Mouse (Mus musculus): ENCODE results near the gene Slc38a8.

Slc38a8 gene

GRCm38 (mm10) chr8:119439424-119439823 is 62.1 kb downstream of the Slc38a8 start:
- no peak for DNase-seq (ENCODE audit: low read depth in 1 of 2, low spot score in 2 of 2)

GRCm38 (mm10) chr8:119438876-119439275 is 62.6 kb downstream of the Slc38a8 start:
- DNase-seq (ENCODE audit: low read depth in 1 of 2, low spot score in 2 of 2) = no peak

GRCm38 (mm10) chr8:119437506-119437905 is 64.0 kb downstream of the Slc38a8 start:
- no peak for DNase-seq (ENCODE audit: low read depth in 1 of 2, low spot score in 2 of 2)

GRCm38 (mm10) chr8:119436933-119437332 is 64.6 kb downstream of the Slc38a8 start:
- peak; percentile 71 to 84 for DNase-seq (ENCODE audit: low read depth in 1 of 2, low spot score in 2 of 2)

- DNase-seq (ENCODE audit: low read depth in 1 of 2, low spot score in 2 of 2) = no peak
Observed at GRCm38 (mm10) chr8:119436331-119436730, 65.2 kb downstream of the Slc38a8 start.

GRCm38 (mm10) chr8:119435527-119435926 is 66.0 kb downstream of the Slc38a8 start:
- DNase-seq (ENCODE audit: low read depth in 1 of 2, low spot score in 2 of 2) = no peak

- no peak for DNase-seq (ENCODE audit: low read depth in 1 of 2, low spot score in 2 of 2)
Observed at GRCm38 (mm10) chr8:119434569-119434968, 66.9 kb downstream of the Slc38a8 start.

GRCm38 (mm10) chr8:119433582-119434174 is 67.8 kb downstream of the Slc38a8 start, which contains the start of gene Osgin1:
Osgin1 (plus strand) TSS chr8:119434124.
- no peak for DNase-seq (ENCODE audit: low read depth in 1 of 2, low spot score in 2 of 2)

- DNase-seq (ENCODE audit: low read depth in 1 of 2, low spot score in 2 of 2) = no peak
Observed at GRCm38 (mm10) chr8:119432372-119432771, 69.1 kb downstream of the Slc38a8 start.

- no peak for DNase-seq (ENCODE audit: low read depth in 1 of 2, low spot score in 2 of 2)
Observed at GRCm38 (mm10) chr8:119430690-119431089, 70.8 kb downstream of the Slc38a8 start.

- DNase-seq (ENCODE audit: low read depth in 1 of 2, low spot score in 2 of 2) = no peak
Observed at GRCm38 (mm10) chr8:119430250-119430649, 71.2 kb downstream of the Slc38a8 start.
